Mouse (Mus musculus) ovary, postnatal 14 days (tissue): ENCODE measurements at regions not wholly inside any gene's neighbourhood (a gene's known extent, or its start where the extent isn't known, plus 50 kb on each side); places are given as distances from the start of the nearest gene placed in this dataset.

Experiments used
- DNase-seq: peaks from one replicate; pipeline ENCODE4 v3.0.0; 2022; ENCODE audit warnings: low spot score

GRCm38 (mm10) chr3:143806940-143807339, 398.1 kb downstream of the Lmo4 start:
- DNase-seq: no peak

- no peak for DNase-seq
These were observed 407.2 kb downstream of the Lmo4 start for GRCm38 (mm10) chr3:143797850-143798249.

DNA sequence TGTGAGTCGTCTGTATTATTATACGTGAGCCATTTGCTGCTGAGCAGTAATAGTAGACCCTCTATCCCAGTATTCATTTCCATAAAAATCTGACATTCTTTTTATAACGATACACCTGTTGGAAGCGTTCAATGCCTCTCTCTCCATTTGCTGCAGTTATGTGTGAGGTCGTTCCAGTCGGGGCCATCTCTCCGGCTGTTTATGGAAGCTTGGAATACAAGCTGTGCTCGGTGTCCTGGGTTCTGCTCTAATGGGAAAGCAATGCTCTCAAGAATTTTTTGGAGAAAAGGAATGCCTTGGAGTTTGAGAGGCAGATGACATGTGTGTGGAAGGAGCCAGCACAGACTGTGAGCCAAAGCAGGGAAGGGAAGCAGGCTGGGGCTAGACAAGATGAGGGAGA, 414.1 kb downstream of the Lmo4 start:
- no peak for DNase-seq

- no peak for DNase-seq
These were observed 415.0 kb downstream of the Lmo4 start for GRCm38 (mm10) chr3:143789932-143790570.

GRCm38 (mm10) chr3:143786889-143787288, 418.1 kb downstream of the Lmo4 start:
- no peak for DNase-seq

DNA sequence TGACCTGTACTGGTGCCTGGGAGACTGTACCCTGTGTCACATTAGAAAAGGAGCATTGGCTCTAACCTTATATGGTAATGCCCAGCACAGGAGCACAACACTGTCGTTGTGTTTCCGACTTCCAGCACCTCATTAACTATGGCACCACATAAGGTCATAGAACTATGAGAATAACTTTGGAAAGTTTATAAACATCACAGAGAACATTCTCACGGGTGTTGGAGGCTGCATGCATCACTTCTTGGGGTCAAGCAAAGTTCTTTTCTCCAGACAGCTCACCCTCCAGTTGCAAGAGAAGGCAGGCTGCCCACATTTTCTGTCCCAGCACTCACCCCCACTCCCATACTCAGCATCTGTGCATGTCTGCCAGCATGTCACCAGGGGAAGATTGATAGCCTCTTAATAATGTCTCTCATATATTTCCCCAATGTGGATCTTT, 420.6 kb downstream of the Lmo4 start:
- no peak for DNase-seq

- DNase-seq: no peak
These were observed 426.9 kb downstream of the Lmo4 start for GRCm38 (mm10) chr3:143778161-143778560.

DNA sequence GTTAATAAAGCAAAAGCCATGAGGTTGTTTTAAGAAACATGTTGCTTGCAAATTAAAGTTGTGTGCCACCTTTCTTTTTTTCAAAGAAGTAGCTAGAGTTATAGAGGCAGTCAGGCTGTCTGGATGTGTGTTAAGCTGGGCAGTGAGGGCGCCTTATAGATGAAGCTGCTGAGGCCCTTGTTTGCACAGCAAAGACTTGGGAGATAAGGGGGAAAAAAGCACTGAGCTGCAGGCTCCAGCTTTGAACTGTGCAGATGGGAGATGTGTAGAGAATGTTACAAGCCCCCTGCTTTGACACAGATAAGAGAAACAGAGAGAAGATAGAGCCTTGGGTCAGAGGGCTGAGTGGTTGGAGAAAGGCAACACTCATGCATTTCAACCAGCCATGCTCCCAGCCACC, 445.7 kb downstream of the Lmo4 start:
- DNase-seq: no peak

DNA sequence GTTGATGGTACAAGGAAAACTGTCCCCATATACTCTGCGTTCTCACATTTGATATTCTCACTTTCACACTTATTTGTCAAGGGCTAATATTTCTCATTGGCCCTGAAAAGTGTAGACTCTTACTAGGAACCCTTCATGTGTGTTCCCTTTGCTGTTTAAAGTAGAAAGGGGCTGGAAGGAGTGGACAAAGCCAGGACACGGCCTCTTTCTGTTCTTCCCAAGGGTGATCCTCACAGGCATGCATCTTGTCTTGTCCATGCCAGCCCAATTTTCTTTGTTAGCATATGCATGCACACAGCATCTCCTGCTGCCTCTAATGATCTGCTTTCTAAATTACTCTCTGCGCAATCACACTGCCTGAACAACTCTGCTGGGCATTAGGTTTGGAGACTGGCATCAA, 451.8 kb downstream of the Lmo4 start:
- no peak for DNase-seq

- DNase-seq: no peak
These were observed 452.4 kb downstream of the Lmo4 start for GRCm38 (mm10) chr3:143752660-143753059.

DNA sequence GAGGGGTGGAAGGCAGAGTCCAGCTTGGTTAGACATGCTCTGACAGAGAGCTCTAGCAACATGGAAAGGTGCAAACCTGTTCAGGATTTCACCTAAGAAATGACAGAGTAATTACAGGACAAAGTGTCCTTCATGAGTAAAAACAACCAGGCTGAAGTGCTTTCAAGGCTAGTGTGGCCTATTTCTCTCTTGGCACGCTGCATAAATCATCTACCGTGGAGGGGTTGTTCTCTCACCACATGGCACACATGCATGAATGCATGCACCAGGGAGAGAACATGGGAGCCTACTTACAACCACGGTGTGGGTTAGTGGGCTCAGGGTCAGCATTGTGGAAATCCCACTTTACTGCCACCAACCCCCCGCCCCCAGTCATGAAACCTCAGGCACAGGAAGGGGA, 454.9 kb downstream of the Lmo4 start:
- no peak for DNase-seq

- no peak for DNase-seq
These were observed 461.4 kb downstream of the Lmo4 start for GRCm38 (mm10) chr3:143743649-143744048.

DNA sequence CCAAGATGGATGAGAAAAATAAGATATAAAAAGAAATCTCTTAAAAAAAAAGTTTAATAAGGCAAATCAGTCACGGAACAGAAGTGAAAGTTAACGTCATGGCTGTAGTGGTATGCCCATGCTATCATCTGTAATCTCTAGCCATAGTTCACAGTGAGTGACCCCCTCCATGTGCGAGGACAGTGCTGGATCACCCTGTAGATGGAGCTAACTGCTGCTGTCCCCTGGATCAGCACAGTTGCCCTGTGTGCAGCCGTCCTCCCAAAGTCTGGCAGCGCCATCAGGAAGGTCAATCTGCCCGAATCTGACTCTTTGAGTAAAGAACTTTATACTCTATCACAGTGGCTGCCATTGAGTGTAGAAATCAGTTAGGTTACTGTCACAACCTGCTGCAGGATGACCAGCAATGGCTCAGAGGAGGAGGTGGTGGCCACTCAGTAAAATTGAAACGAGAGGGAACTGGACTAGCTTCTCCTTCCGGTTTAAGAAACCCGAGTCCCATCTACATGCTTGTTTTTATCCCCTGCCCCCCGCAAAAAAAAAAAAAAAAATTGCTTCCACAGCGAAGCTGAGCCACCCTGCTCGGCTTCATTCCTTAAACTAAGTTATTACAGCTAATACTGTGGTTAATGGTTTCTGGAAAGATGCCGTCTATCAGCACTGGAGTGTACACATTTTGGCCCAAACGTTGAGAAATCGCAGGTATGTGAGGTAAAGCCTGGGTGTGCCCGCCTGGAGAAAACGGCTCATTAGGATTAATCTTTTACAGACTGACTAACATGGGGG, 462.0 kb downstream of the Lmo4 start:
- no peak for DNase-seq

DNA sequence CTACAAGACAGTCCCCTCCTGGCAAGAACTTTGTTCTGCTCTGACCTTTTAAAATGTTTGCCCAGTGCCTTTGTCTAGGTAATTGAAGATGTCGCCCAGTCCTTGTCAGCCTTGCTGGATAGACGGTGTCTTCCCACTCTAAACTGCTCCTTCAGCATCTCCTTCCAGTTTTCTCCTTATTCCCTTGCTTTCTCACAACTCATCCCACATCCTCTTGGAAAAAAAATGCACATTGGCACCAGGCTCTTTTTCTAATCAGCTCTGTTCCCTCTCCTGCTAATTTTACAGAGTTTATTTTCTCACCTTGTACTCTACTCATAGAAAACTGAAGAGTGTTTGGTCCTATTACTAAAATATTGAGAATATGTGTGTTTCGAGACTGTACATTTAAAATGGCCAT, 466.3 kb downstream of the Lmo4 start:
- DNase-seq: no peak

GRCm38 (mm10) chr3:143737844-143738243, 467.2 kb downstream of the Lmo4 start:
- DNase-seq: no peak

DNA sequence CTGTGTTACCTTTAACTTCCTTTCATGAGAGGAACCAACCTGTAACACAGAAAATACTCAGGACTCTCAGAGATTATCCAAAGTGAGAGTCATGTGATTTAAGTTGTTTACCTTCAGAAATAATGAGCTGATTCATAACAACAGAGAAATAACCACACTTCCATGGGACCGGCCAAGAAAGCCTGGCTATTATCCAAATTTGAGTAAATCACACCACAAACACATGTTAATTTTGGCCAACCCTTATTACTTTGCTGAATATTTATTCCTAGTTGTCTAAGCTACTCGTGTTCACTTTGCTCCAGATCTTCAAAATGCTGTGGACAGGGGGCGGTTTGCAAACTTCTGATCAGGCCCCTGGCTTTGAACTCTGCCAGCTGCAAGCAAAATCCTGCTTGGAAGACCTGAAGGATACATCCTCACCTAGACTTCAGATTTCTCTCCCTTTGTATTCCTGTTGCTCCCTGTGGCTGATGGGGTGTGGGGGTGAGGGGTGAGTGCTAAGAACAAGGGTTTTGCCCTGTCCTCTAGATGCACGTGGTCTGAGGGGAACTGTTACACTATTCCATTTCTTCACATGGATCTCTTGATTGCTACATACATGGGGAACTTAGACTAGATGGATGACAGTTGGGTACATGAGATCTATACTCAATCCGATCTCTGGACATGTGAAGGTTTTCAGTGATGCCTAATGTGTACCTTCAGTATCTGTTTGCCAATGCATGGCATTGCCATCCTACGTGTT, 468.2 kb downstream of the Lmo4 start:
- DNase-seq: no peak

GRCm38 (mm10) chr3:143734791-143735190, 470.2 kb downstream of the Lmo4 start:
- no peak for DNase-seq

GRCm38 (mm10) chr3:143732966-143733725, 471.9 kb downstream of the Lmo4 start:
- DNase-seq: no peak

- DNase-seq: no peak
These were observed 475.4 kb downstream of the Lmo4 start for GRCm38 (mm10) chr3:143729473-143730076.

GRCm38 (mm10) chr3:143722571-143722970, 482.4 kb downstream of the Lmo4 start:
- no peak for DNase-seq

- no peak for DNase-seq
These were observed 482.9 kb downstream of the Lmo4 start for GRCm38 (mm10) chr3:143722082-143722481.

DNA sequence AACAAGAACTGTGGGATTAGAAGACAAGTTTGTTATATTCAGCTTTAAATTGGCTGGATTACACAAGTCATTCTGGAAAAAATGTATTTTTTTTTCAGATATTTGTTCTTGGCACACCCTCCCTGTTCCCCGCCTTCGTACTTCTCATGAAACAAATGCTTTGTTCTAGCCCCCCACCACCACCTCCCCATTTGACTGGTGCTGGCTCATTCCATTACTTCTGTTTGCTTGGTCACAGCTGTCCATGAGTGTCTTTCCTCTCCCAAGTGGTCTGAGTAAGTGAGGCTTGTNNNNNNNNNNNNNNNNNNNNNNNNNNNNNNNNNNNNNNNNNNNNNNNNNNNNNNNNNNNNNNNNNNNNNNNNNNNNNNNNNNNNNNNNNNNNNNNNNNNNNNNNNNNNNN, 491.8 kb downstream of the Lmo4 start:
- DNase-seq: no peak
